Mouse (Mus musculus) heart, postnatal 0 days (tissue): Measurements from ENCODE around the gene Grk5.

ENCODE experiments used
- CTCF ChIP-seq: IDR thresholded peaks from 2 replicates; pipeline ENCODE4 v1.5.1; 2016; ENCODE audit warnings: antibody characterized with exemption, control low read depth, low read depth
- EP300 ChIP-seq: IDR thresholded peaks from 2 replicates; pipeline ENCODE4 v1.6.1; 2016; ENCODE audit warnings: antibody characterized with exemption, low read depth

- no peak for TF ChIP-seq CTCF
- no peak for TF ChIP-seq EP300
Observed at GRCm38 (mm10) chr19:60970406-60970805, 80.9 kb downstream of the Grk5 start.
